Mouse (Mus musculus) liver, postnatal 0 days (tissue): ENCODE measurements around the gene Plcb2. TPM values are rescaled to one million over a fixed set of nuclear protein-coding genes. Genes with fewer than 3 reads are reported as not detected.

Source experiments
- ATAC-seq: fragments of 200-750 bp; cut with Nextera tagmentation; 2 replicates; pipeline ENCODE4 v1.8.0; 2017; ENCODE audit warnings: mild to moderate bottlenecking, moderate library complexity
- DNase-seq: peaks from one replicate; pipeline ENCODE4 v3.0.0-alpha.2; 2016
- H3K27ac ChIP-seq: fragments of 300-500 bp; sonication (generic); 2 replicates; pipeline ENCODE4 v1.5.1; 2014; ENCODE audit warnings: antibody characterized with exemption, moderate library complexity, mild to moderate bottlenecking, low read depth
- H3K27me3 ChIP-seq: fragments of 300-500 bp; sonication (generic); 2 replicates; pipeline ENCODE4 v1.6.1; 2014; ENCODE audit warnings: low read length, control low read depth, mixed read lengths; ENCODE audit not compliant: insufficient read depth
- H3K36me3 ChIP-seq: fragments of 300-500 bp; sonication (generic); replicated peaks from 2 replicates; pipeline ENCODE4 v1.6.1; 2014; ENCODE audit warnings: mild to moderate bottlenecking, control low read depth, low read length, moderate library complexity, mixed read lengths; ENCODE audit not compliant: insufficient read depth
- H3K4me1 ChIP-seq: fragments of 300-500 bp; sonication (generic); 2 replicates; pipeline ENCODE4 v1.6.1; 2014; ENCODE audit warnings: antibody characterized with exemption, mild to moderate bottlenecking, control low read depth; ENCODE audit not compliant: insufficient read depth
- H3K4me2 ChIP-seq: fragments of 300-500 bp; sonication (generic); 2 replicates; pipeline ENCODE4 v1.6.1; 2014; ENCODE audit warnings: low read depth, mild to moderate bottlenecking, low read length, moderate library complexity, mixed read lengths
- H3K4me3 ChIP-seq: fragments of 300-500 bp; sonication (generic); 2 replicates; pipeline ENCODE4 v1.5.1; 2014; ENCODE audit warnings: low read depth, low read length
- H3K9ac ChIP-seq: fragments of 300-500 bp; sonication (generic); replicated peaks from 2 replicates; pipeline ENCODE4 v1.6.1; 2014; ENCODE audit warnings: mild to moderate bottlenecking, moderate library complexity
- H3K9me3 ChIP-seq: fragments of 300-500 bp; sonication (generic); 2 replicates; pipeline ENCODE4 v1.6.1; 2016; ENCODE audit warnings: mild to moderate bottlenecking, control low read depth, low read length, mixed read lengths
- CTCF ChIP-seq: sonication (generic); IDR thresholded peaks from 2 replicates; pipeline ENCODE4 v1.5.1; 2016; ENCODE audit warnings: antibody characterized with exemption, low read depth
- EP300 ChIP-seq: IDR thresholded peaks from 2 replicates; pipeline ENCODE4 v1.6.1; 2016; ENCODE audit warnings: antibody characterized with exemption, low read depth, mild to moderate bottlenecking
- WGBS: fragments of 180-500 bp; shearing (Covaris S2); extraction: QIAGEN DNeasy Blood & Tissue Kit; methylation state at CpG from one replicate; pipeline ENCODE4 v1.1.7; 2014; ENCODE audit not compliant: insufficient replicate concordance; 5-methylcytosine and 5-hydroxymethylcytosine counted together
- polyA plus RNA-seq: library from polyadenylated mRNA; unstranded; fragments of >200 nt; fragmentation: Nextera tagmentation; extraction: Ambion mirVana; gene quantifications from 2 replicates; pipeline ENCODE4 v1.2.1, GENCODE M21; 2015

Plcb2 gene
- polyA plus RNA-seq, 1 experiment from 2014 or later, result 1.9 TPM

- TF ChIP-seq EP300 (no peak), CTCF (no peak)
- DNase-seq, result no peak
- H3K4me3 ChIP-seq, result no peak overlapping the region
- no peak overlapping the region for H3K9ac ChIP-seq
- ATAC-seq, result no peak
- H3K27ac ChIP-seq, result no peak overlapping the region
- H3K27me3 ChIP-seq, result peaks cover 29% of the 10 kb centered on the region
- H3K9me3 ChIP-seq, result no peaks in the 10 kb centered on the region
- WGBS, result 64% methylated on average over 6 of the region's 6 CpGs
- no peak overlapping the region for H3K4me2 ChIP-seq
- no peaks in the 10 kb centered on the region for H3K36me3 ChIP-seq
- H3K4me1 ChIP-seq, result peaks cover 17% of the 10 kb centered on the region
These were observed 14.6 kb downstream of the Plcb2 start for GRCm38 (mm10) chr2:118713631-118714030.

GRCm38 (mm10) chr2:118711038-118711494, 17.2 kb downstream of the Plcb2 start:
- TF ChIP-seq EP300 (no peak), CTCF (no peak)
- ATAC-seq (no peak), DNase-seq (no peak)
- peaks cover 17% of the 10 kb centered on the region for H3K4me1 ChIP-seq
- H3K4me2 ChIP-seq, result peak overlapping the region; percentile 59
- WGBS, result 16% methylated on average over 36 of the region's 36 CpGs
- H3K27ac ChIP-seq, result no peak overlapping the region
- no peaks in the 10 kb centered on the region for H3K36me3 ChIP-seq
- H3K27me3 ChIP-seq, result peaks cover 51% of the 10 kb centered on the region
- H3K9me3 ChIP-seq, result no peaks in the 10 kb centered on the region
- peak overlapping the region; percentile 13; the same call in 1 of the 2 replicates for H3K4me3 ChIP-seq
- H3K9ac ChIP-seq, result no peak overlapping the region

GRCm38 (mm10) chr2:118709655-118710221, 18.5 kb downstream of the Plcb2 start:
- H3K9ac ChIP-seq, result no peak overlapping the region
- ATAC-seq (peak; percentile 78), DNase-seq (no peak)
- H3K4me3 ChIP-seq, result no peak overlapping the region
- H3K4me1 ChIP-seq, result peaks cover 17% of the 10 kb centered on the region
- no peak overlapping the region for H3K27ac ChIP-seq
- H3K27me3 ChIP-seq, result peaks cover 64% of the 10 kb centered on the region
- no peaks in the 10 kb centered on the region for H3K36me3 ChIP-seq
- no peak overlapping the region for H3K4me2 ChIP-seq
- TF ChIP-seq CTCF, result no peak
- TF ChIP-seq EP300, result no peak
- WGBS, result 34% methylated on average over 4 of the region's 4 CpGs
- no peaks in the 10 kb centered on the region for H3K9me3 ChIP-seq

GRCm38 (mm10) chr2:118708472-118708871, 19.8 kb downstream of the Plcb2 start:
- 74% methylated on average over 4 of the region's 4 CpGs for WGBS
- ATAC-seq (no peak), DNase-seq (no peak)
- no peaks in the 10 kb centered on the region for H3K9me3 ChIP-seq
- H3K4me2 ChIP-seq, result no peak overlapping the region
- H3K36me3 ChIP-seq, result no peaks in the 10 kb centered on the region
- H3K4me3 ChIP-seq, result no peak overlapping the region
- H3K9ac ChIP-seq, result no peak overlapping the region
- H3K4me1 ChIP-seq, result peaks cover 25% of the 10 kb centered on the region
- peaks cover 74% of the 10 kb centered on the region for H3K27me3 ChIP-seq
- H3K27ac ChIP-seq, result no peak overlapping the region
- TF ChIP-seq CTCF (no peak), EP300 (no peak)

GRCm38 (mm10) chr2:118706436-118706835, 21.8 kb downstream of the Plcb2 start:
- H3K4me1 ChIP-seq, result peaks cover 35% of the 10 kb centered on the region
- H3K36me3 ChIP-seq, result no peaks in the 10 kb centered on the region
- no peak overlapping the region for H3K4me2 ChIP-seq
- ATAC-seq (no peak), DNase-seq (no peak)
- H3K9me3 ChIP-seq, result no peaks in the 10 kb centered on the region
- H3K27ac ChIP-seq, result no peak overlapping the region
- no peak for TF ChIP-seq EP300
- no peak for TF ChIP-seq CTCF
- WGBS, result 6% methylated on average over 6 of the region's 6 CpGs
- H3K27me3 ChIP-seq, result peaks cover 83% of the 10 kb centered on the region
- H3K4me3 ChIP-seq, result no peak overlapping the region
- no peak overlapping the region for H3K9ac ChIP-seq

GRCm38 (mm10) chr2:118703913-118704730, 24.1 kb downstream of the Plcb2 start, which contains the start of gene Ankrd63:
Ankrd63 (minus strand) TSS chr2:118703963.
- ATAC-seq, result no peak
- peaks cover 28% of the 10 kb centered on the region for H3K4me1 ChIP-seq
- no peak for DNase-seq
- no peak within 1 kb of the TSS; the same call in 1 of the 2 replicates for H3K9ac ChIP-seq
- WGBS, result 2% methylated on average over 49 of the region's 50 CpGs
- no peaks in the 10 kb centered on the region for H3K9me3 ChIP-seq
- peak within 1 kb of the TSS; percentile 82 for H3K4me2 ChIP-seq
- peaks cover 90% of the 10 kb centered on the region for H3K27me3 ChIP-seq
- no peak for TF ChIP-seq CTCF
- no peak for TF ChIP-seq EP300
- no peak within 1 kb of the TSS for H3K27ac ChIP-seq
- H3K36me3 ChIP-seq, result no peaks in the 10 kb centered on the region
- H3K4me3 ChIP-seq, result peak within 1 kb of the TSS; percentile 54
